Mouse (Mus musculus): ENCODE measurements around the gene Mbd3l2. TPM values are rescaled to one million over a fixed set of nuclear protein-coding genes. Genes with fewer than 3 reads are reported as not detected.

The Mbd3l2 gene
- not detected in 2 replicates for polyA plus RNA-seq (2015; fragmentation: Nextera tagmentation; extraction: Ambion mirVana)

GRCm38 (mm10) chr9:18430354-18430753, at the start of gene Mbd3l2:
TSS of gene Mbd3l2 (plus strand) at chr9:18430654.

GRCm38 (mm10) chr9:18402895-18403294, 27.6 kb upstream of the Mbd3l2 start, which contains the start of gene Naalad2:
TSS of gene Naalad2 (minus strand) at chr9:18402995.

GRCm38 (mm10) chr9:18404118-18404517, 26.3 kb upstream of the Mbd3l2 start, which contains the start of gene Ubtfl1:
TSS of gene Ubtfl1 (plus strand) at chr9:18404418.

GRCm38 (mm10) chr9:18478168-18478567, 47.7 kb downstream of the Mbd3l2 start, which contains the start of the genes Zfp558 and Mbd3l1:
TSS of gene Zfp558 (minus strand) at chr9:18478268.
TSS of gene Mbd3l1 (plus strand) at chr9:18478359.

Small RNA genes within 50 kb of the gene (microRNA-seq; reads per million reads assigned to microRNA genes)
- gene Gm22854 = not detected

Other genes with a start within 250 kb of the Mbd3l2 start
- gene Chordc1, start 138.5 kb upstream of the Mbd3l2 start, polyA plus RNA-seq (2015; fragmentation: Nextera tagmentation; extraction: Ambion mirVana) = 75.6 and 83.6 TPM in 2 replicates
- gene Naalad2, start 27.7 kb upstream of the Mbd3l2 start, polyA plus RNA-seq (2015; fragmentation: Nextera tagmentation; extraction: Ambion mirVana) = 0.93 and 1.2 TPM in 2 replicates
- not detected in 2 replicates for gene Ubtfl1, start 26.2 kb upstream of the Mbd3l2 start, polyA plus RNA-seq (2015; fragmentation: Nextera tagmentation; extraction: Ambion mirVana)
- gene Zfp558, start 47.6 kb downstream of the Mbd3l2 start, polyA plus RNA-seq (2015; fragmentation: Nextera tagmentation; extraction: Ambion mirVana) = 12.9 and 13.2 TPM in 2 replicates
- gene Mbd3l1, start 47.7 kb downstream of the Mbd3l2 start, polyA plus RNA-seq (2015; fragmentation: Nextera tagmentation; extraction: Ambion mirVana) = not detected in 2 replicates
- not detected in 2 replicates for gene Muc16, start 243.9 kb downstream of the Mbd3l2 start, polyA plus RNA-seq (2015; fragmentation: Nextera tagmentation; extraction: Ambion mirVana)

All from neural tube, postnatal 0 days (tissue).